Mouse (Mus musculus) MN1 (cell line): ENCODE results near the gene Clca2.
"Not testable (repeated sequence)": the region's sequence is repeated elsewhere in the genome, so short reads cannot be mapped to it uniquely, and the experiment has no call there.

Experiments
- DNase-seq: peaks from one replicate; pipeline ENCODE4 v3.0.0-alpha.2; 2016; ENCODE audit warnings: low spot score

Clca2 gene

DNA sequence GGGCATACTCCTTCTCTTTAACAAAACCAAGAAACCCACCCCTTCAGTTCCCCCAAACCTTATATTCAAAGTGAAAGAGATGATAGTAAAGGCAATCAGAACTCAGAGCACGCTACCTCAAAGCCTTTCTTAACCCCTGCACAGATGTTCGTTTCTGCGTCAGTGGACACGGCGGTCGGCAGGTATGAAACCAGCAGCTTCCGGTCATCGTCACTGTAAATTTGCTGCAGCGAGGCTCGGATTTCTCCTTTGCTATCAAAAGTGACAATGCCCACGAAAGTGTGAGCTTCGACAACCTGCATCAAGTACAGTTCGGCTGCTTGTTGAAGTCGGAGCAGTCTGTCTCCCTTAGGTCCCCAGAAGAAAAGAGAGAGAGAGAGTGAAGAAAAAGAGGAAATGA lies 13.1 kb downstream of the Clca2 start:
- DNase-seq = no peak

DNA sequence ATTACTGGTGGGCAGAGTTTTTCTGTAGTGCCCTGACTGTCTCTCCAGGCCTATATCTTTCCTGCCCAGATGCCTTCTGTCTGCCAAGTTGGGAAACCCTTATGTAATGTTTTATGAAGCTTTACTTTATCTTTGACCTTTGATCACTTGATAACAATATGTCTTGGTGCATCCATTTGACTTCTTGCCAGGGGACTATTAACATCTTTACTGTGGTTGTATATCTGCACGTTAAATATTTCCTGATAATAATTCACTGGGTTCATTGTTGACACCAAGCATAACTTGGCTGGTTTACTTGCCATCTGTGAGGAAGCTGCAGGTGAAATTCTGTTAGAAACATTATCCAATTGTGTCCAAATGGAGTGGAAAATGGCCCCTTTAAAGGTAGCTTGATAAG lies 16.2 kb downstream of the Clca2 start:
- DNase-seq = no peak

GRCm38 (mm10) chr3:145080904-145081303 lies 18.3 kb downstream of the Clca2 start:
- DNase-seq = no peak

GRCm38 (mm10) chr3:145078405-145078804 lies 20.8 kb downstream of the Clca2 start:
- no peak for DNase-seq

GRCm38 (mm10) chr3:145072339-145072738 lies 26.9 kb downstream of the Clca2 start:
- no peak for DNase-seq

- no peak for DNase-seq
Measured at GRCm38 (mm10) chr3:145068964-145069363, 30.3 kb downstream of the Clca2 start.

- DNase-seq = not testable (repeated sequence)
Measured at GRCm38 (mm10) chr3:145055138-145055537, 44.1 kb downstream of the Clca2 start.

DNA sequence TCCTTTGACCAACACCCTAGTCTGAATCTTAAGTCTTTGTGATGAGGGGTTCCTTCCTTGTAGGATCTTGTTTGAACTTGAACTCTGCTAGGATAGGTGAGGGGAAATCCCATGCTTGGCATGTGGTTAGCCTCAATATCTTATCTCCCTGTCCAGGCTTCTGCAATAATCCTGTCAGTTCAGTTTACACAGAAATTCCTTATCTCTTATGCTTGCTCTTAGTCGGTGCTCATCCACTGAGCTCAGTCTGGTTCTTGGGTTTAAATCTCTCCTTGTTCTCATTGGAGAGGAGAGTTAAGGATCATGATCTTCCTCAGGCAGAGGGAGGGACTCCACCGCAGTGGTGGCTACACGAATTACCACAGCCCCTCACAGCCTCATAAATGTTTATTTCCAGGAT lies 49.4 kb downstream of the Clca2 start:
- no peak for DNase-seq

DNA sequence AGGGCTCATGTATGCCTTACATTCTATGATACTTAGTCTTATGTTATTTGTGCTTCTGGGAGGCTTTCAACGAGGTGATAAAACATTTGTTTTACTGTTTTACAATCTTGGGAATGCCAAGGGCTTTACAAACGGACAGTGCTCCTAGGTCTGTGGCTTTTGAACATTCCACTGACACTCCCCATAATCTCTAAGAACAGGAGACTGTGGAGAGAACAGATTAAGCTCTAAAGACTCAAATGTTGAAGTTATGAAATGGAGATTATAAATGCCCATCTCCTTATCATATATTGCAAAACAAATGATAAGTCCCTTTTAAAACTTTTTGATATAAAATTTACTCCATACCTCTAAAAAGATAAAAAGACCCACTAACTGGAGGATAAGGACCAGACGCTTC lies 60.4 kb downstream of the Clca2 start:
- DNase-seq = no peak

DNA sequence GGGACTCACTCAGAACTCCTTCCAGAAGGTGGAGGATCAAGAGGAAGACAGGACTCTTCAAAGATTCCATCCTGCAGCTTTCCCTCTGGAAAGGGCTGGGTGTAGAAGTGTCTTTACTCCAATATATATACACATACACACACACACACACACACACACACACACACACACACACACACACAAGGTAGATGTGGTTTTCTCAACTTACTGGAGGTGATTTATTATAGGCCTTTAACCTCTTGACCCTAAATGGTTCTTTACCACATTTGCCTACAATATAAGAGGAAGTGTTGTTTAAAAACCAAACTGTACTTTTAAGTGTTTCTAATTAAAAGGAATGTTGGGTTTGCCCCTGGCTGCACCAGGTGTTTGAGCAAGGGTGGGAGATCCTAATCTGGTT lies 66.6 kb downstream of the Clca2 start, which contains the start of gene Clca1:
Gene Clca1 (minus strand): TSS at position 101 of the 400 bp plus-strand sequence.
- no peak for DNase-seq

DNA sequence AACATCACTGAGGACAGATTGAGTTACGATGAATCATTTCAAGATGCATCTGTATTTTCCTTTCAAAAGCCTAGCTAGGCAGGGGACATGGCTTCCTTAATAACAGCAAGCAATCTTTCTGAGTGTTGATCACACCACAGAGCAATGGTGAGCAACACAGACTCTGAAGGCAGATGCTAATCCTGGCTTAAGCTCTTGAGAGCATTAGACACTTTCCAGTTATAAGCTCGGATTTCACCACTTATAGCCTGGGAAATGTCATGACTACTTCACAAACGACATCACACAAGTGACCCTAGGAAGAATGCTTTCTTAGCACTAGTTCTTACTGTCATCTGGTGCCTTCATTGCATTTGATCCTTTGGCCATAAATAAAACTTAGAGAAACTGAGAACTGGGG lies 71.2 kb downstream of the Clca2 start:
- no peak for DNase-seq

- peak; percentile 11 for DNase-seq
Measured at GRCm38 (mm10) chr3:145026750-145027149, 72.5 kb downstream of the Clca2 start.
